Mouse (Mus musculus) spleen, postnatal 14 days (tissue): ENCODE data around the gene Rbm45.

Source experiments
- DNase-seq, 2 experiments: peaks; one replicate each; pipeline ENCODE4 v3.0.0; 2021 to 2022; ENCODE audit warnings: low spot score in 2 of 2

Gene Rbm45

DNA sequence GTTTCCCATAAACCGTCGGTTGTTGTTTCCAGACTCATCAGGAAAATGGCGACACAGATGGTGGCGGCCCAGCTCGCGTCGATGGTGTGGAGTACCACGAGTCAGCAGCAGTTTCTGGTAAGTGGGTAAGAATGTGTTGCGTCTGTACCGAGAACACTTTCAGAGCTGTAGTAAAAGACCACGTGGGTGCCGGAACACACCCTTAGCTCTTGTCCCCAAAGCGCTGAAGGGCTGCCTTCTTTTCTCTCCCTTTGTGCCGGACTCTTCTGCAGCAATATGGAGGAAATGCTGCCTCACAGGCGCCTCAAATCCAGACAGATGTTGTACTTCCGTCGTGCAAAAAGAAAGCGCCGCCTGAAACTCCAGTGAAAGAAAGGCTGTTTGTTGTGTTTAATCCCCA is 8.9 kb downstream of the Rbm45 start:
- DNase-seq: no peak

DNA sequence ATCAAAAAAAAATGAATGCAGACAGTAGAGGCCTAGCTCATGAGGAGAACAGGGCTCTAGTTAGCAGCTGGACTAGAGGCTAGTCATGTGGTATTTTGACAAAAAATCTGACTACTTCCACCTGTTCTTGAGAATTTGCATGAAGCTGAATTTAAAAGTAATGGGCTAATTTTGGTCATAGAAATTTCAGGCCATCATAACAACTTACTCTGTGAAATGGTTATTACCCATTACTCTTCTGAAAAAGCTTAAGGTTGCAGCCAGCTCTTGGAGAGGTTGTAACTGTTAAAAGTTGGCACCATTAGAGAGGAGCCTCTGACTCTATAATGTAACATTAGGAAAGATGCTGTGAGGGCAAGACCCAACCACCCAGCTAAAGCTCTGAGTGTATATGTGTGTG is 16.7 kb downstream of the Rbm45 start:
- DNase-seq: no peak

- no peak for DNase-seq
These were observed 30.4 kb downstream of the Rbm45 start for GRCm38 (mm10) chr2:76400178-76400577.

DNA sequence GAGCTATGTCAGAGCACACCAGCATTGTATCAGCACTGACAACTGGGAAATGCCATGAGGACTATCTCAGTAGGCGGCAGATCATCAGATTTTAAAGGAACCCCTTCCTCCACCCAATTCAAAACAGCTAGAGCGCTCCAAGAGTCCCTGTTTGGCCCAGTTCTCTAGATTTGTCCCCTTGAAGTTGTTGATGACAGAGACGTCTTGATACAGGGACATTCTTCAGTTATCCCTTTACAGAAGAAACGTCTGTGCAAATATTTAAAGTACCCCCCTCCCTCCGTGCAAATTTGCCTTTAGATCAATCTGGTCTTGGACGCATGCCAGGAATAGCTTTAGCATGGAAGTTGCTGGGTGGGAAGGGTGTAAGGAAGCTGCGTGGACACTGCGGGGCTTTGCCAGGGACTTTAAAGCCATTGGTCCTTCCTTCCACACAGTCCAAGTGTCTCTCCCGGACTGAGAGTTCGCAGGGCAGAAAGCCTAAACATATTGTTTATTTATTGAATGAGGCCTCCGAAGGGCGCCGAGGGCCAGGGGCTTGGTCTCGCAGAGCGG is 35.9 kb downstream of the Rbm45 start:
- DNase-seq: no peak

DNA sequence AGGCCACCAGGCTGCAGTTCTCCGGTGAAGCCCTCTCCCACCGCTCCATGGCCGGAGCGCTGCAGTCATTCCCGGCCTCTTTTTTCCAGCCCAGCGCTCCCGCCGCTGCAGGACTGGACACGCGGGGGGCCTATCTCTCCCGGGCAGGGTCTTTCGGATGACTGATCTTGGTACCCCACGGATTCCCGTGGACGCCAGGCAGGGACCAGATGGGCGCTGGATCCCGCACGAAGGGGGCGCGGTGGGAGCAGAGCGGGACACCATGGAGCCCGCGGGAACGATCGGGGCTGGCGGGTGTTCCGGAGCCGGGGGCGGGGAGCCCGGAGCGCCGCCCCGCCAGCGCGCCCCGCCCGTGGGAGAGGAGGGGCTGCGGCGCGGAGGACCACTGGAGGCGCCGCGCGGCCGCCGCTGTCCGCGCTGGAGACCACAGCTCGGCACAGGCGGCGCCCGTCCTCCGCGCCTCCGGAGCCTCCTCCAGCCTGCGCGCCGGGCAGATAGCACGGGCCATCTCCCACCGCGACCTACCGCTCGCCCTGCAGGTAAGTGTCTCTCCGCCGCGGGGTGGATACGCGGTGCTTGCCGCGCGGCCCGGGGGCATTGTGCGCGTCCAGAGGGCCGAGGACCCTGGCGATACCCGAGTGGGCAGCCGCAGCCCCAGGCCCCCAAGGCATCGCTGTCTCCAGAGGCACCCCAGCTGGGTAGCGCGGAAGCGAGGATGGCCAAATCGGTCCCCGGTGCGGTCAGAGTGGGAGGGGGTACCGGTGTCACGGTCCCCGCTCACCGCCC is 36.6 kb downstream of the Rbm45 start, which contains the start of gene Osbpl6:
Gene Osbpl6 (plus strand): TSS at position 358 of the 786 bp plus-strand sequence.
- peak in 1 of 2 experiments; percentile 5 for DNase-seq

DNA sequence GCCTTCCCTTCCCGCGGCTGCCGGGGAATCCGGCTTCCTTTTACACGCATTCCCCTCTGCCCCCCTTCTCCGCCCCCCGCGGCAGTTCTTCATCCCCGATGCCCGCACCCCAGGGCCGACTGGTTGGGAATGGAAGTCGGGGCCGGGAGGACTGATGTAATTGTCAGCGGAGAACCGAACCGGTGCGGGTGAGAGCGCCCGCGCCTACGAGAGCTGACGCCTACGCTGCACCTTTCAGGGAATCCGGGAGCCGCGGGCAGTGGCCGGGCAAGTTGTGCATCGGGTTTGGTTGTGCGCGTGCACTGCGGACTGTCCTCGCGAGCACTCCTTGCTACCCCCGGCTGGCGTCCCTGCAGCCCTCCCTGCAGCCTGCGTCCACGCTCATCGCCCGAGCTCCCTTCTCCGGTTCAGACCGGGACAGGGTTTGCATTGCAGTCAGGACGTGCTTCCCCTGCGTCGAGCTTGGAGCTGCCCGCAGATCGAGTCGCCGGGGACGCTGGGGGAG is 37.2 kb downstream of the Rbm45 start:
- no peak for DNase-seq

DNA sequence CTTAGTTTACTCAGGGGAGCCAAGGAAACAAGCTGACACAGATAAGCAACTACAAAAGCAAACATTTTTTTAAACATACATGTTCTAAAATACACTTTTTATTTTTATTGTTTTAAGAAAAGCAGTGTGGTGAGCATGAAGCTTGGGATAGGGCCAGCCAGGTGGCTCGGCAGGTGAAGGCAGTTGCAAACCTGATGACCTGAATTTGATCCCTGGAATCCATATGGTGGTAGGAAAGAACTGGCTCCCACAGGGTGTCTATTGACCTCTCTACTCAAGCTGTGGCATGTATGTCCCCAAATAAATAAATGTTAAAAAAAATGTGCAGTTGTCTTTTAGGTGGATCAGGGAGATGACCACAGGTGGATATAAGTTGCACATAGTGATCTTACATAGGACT is 39.7 kb downstream of the Rbm45 start:
- DNase-seq: no peak

- DNase-seq: no peak
These were observed 40.2 kb downstream of the Rbm45 start for GRCm38 (mm10) chr2:76409986-76410385.

GRCm38 (mm10) chr2:76412924-76413323 is 43.1 kb downstream of the Rbm45 start:
- no peak for DNase-seq

- DNase-seq: no peak
These were observed 47.8 kb downstream of the Rbm45 start for GRCm38 (mm10) chr2:76417446-76418141.

DNA sequence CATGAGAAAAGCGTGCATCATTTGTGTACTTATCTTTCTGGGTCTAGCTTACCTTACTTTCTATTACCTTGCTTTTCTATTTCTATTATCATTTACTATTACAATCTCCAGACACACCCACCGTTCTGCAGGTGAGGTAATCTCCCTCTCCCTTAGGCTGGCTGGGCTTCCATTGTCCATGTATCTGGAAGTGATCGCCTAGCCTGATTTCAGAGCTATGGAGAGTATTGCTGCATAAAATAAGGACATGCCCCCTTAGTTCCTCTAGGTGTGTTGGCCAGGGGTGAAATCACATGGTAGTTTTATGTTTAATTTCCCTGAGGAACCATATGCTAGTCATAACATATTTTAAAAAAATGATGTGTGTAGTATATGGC is 48.3 kb downstream of the Rbm45 start:
- DNase-seq: no peak

DNA sequence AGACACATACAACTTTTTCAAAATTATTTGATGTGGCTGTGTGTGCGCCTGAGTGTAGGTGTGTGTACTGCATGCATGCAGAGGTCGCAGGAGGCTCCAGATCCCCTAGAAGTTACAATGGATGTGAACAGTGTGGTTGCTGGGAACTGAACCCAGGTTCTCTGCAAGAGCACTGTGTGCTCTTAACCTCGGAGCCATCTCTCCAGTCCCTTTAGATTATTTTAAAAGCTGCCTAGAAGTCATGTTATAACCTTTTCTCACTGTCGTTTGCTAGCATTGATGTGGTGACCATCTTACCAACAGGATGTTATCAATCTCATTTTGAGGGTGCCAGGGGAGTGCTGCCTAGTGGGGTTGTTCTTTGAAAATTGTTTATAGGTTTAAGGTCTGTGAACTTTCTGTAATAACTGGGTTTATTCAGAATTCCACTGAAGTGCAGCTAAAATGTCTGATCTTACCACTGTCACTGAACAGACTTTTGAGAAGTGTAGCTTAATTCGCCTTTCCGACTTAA is 51.7 kb downstream of the Rbm45 start:
- DNase-seq: no peak

DNA sequence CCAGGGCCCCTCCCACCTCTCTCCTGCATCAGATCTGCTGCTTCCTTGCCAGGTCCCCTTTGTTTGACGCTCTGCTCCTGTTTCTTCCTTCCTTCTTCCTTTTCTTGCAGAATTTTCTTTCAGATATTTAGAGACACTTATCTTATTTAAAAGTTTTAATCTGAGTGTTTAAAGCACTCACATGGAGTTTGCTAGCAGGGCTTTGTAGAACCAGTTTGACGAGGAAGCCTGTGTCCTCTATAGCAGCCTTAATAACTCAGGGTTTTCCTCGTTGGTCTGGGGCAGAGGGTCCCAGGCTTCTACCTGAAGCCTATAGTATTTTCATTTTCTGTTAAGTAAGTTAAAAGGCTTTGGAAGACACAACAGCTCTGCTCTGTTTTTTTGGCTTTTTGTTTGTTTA is 57.0 kb downstream of the Rbm45 start:
- DNase-seq: no peak

DNA sequence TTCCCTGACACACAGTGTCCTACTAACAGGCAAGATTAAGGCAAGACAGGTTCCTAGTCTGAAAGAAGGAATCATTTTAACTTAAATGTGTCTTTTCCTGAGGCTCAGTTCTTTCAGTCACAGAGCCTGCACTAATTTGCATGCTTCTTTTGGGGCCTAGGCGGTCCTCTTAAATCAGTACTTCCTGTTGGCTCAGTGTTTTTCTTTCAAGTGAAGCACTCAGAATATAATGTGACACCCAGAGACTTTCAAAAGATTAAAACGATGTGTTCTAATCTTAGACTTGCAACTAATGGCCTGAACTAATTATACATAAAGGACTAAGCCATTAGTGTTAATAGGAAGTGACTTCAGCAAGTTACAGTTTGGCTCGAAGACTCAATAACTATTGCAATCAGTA is 59.5 kb downstream of the Rbm45 start:
- DNase-seq: no peak

- no peak for DNase-seq
These were observed 60.1 kb downstream of the Rbm45 start for GRCm38 (mm10) chr2:76429855-76430254.

- DNase-seq: no peak
These were observed 60.8 kb downstream of the Rbm45 start for GRCm38 (mm10) chr2:76430539-76430938.
